Mouse (Mus musculus): ENCODE measurements at regions not wholly inside any gene's neighbourhood (a gene's known extent, or its start where the extent isn't known, plus 50 kb on each side); places are given as distances from the start of the nearest gene placed in this dataset.

- ATAC-seq (no peak), DNase-seq (ENCODE audit: low spot score) (no peak)
- H3K4me3 ChIP-seq (ENCODE audit: low read length), result no peak overlapping the region
- no peaks in the 10 kb centered on the region for H3K36me3 ChIP-seq (ENCODE audit: insufficient read depth, low read length)
- H3K9ac ChIP-seq (replicated peaks; ENCODE audit: low read length), result no peak overlapping the region
- peaks cover 6% of the 10 kb centered on the region; the same call in 1 of the 2 replicates for H3K4me1 ChIP-seq (ENCODE audit: insufficient read depth, low read length)
- H3K27ac ChIP-seq, result no peak overlapping the region
- H3K9me3 ChIP-seq (ENCODE audit: low read length), result no peaks in the 10 kb centered on the region
- TF ChIP-seq CTCF (IDR thresholded peaks at IDR 0.05; ENCODE audit: low read depth), result no peak
- H3K4me2 ChIP-seq (ENCODE audit: low read depth, low read length), result no peak overlapping the region
- 58% methylated on average over 7 of the region's 7 CpGs for WGBS
- H3K27me3 ChIP-seq (ENCODE audit: insufficient read depth, low read length), result no peaks in the 10 kb centered on the region
Observed at GRCm38 (mm10) chr17:83079361-83079685, 135.8 kb upstream of the Pkdcc start.

GRCm38 (mm10) chr17:83081729-83082128 is 133.4 kb upstream of the Pkdcc start:
- H3K4me1 ChIP-seq (ENCODE audit: insufficient read depth, low read length), result peaks cover 6% of the 10 kb centered on the region; the same call in 1 of the 2 replicates
- no peak for TF ChIP-seq CTCF (IDR thresholded peaks at IDR 0.05; ENCODE audit: low read depth)
- ATAC-seq, result no peak
- no peak for DNase-seq (ENCODE audit: low spot score)
- H3K27ac ChIP-seq, result no peak overlapping the region
- 69% methylated on average over 8 of the region's 8 CpGs for WGBS
- no peak overlapping the region for H3K4me2 ChIP-seq (ENCODE audit: low read depth, low read length)
- H3K36me3 ChIP-seq (ENCODE audit: insufficient read depth, low read length), result no peaks in the 10 kb centered on the region
- no peaks in the 10 kb centered on the region for H3K27me3 ChIP-seq (ENCODE audit: insufficient read depth, low read length)
- no peak overlapping the region for H3K9ac ChIP-seq (replicated peaks; ENCODE audit: low read length)
- H3K4me3 ChIP-seq (ENCODE audit: low read length), result no peak overlapping the region
- no peaks in the 10 kb centered on the region for H3K9me3 ChIP-seq (ENCODE audit: low read length)

- no peak overlapping the region for H3K9ac ChIP-seq (replicated peaks; ENCODE audit: low read length)
- no peak for ATAC-seq
- no peak overlapping the region for H3K4me2 ChIP-seq (ENCODE audit: low read depth, low read length)
- no peaks in the 10 kb centered on the region for H3K9me3 ChIP-seq (ENCODE audit: low read length)
- H3K36me3 ChIP-seq (ENCODE audit: insufficient read depth, low read length), result no peaks in the 10 kb centered on the region
- no peak overlapping the region for H3K27ac ChIP-seq
- TF ChIP-seq CTCF (IDR thresholded peaks at IDR 0.05; ENCODE audit: low read depth), result no peak
- H3K4me1 ChIP-seq (ENCODE audit: insufficient read depth, low read length), result peaks cover 5% of the 10 kb centered on the region; the same call in 1 of the 2 replicates
- H3K27me3 ChIP-seq (ENCODE audit: insufficient read depth, low read length), result no peaks in the 10 kb centered on the region
- no peak overlapping the region for H3K4me3 ChIP-seq (ENCODE audit: low read length)
- 63% methylated on average over 3 of the region's 3 CpGs for WGBS
- DNase-seq (ENCODE audit: low spot score), result no peak
Observed at GRCm38 (mm10) chr17:83083521-83083920, 131.6 kb upstream of the Pkdcc start.

- H3K4me3 ChIP-seq (ENCODE audit: low read length), result no peak overlapping the region
- no peaks in the 10 kb centered on the region for H3K27me3 ChIP-seq (ENCODE audit: insufficient read depth, low read length)
- DNase-seq (ENCODE audit: low spot score) (no peak), ATAC-seq (no peak)
- H3K4me2 ChIP-seq (ENCODE audit: low read depth, low read length), result no peak overlapping the region
- WGBS, result 60% methylated on average over 10 of the region's 10 CpGs
- no peaks in the 10 kb centered on the region for H3K36me3 ChIP-seq (ENCODE audit: insufficient read depth, low read length)
- H3K9me3 ChIP-seq (ENCODE audit: low read length), result no peaks in the 10 kb centered on the region
- H3K27ac ChIP-seq, result no peak overlapping the region
- H3K9ac ChIP-seq (replicated peaks; ENCODE audit: low read length), result no peak overlapping the region
- no peaks in the 10 kb centered on the region; the same call in 1 of the 2 replicates for H3K4me1 ChIP-seq (ENCODE audit: insufficient read depth, low read length)
- TF ChIP-seq CTCF (IDR thresholded peaks at IDR 0.05; ENCODE audit: low read depth), result no peak
Observed at GRCm38 (mm10) chr17:83085792-83086475, 129.2 kb upstream of the Pkdcc start.

- Histone ChIP-seq H3K9me3 (ENCODE audit: low read length) (no peaks in the 10 kb centered on the region), H3K27me3 (ENCODE audit: insufficient read depth, low read length) (no peaks in the 10 kb centered on the region), H3K27ac (no peak overlapping the region), H3K9ac (replicated peaks; ENCODE audit: low read length) (no peak overlapping the region), H3K4me2 (ENCODE audit: low read depth, low read length) (no peak overlapping the region), H3K4me3 (ENCODE audit: low read length) (no peak overlapping the region), H3K36me3 (ENCODE audit: insufficient read depth, low read length) (no peaks in the 10 kb centered on the region), H3K4me1 (ENCODE audit: insufficient read depth, low read length) (no peaks in the 10 kb centered on the region; the same call in 1 of the 2 replicates)
- WGBS, result 71% methylated on average over 2 of the region's 2 CpGs
- DNase-seq (ENCODE audit: low spot score), result no peak
- ATAC-seq, result no peak
- TF ChIP-seq CTCF (IDR thresholded peaks at IDR 0.05; ENCODE audit: low read depth), result peak; percentile 29; the same call in 1 of the 2 replicates
Observed at GRCm38 (mm10) chr17:83086703-83087102, 128.4 kb upstream of the Pkdcc start.

GRCm38 (mm10) chr17:83088471-83088870 is 126.6 kb upstream of the Pkdcc start:
- TF ChIP-seq CTCF (IDR thresholded peaks at IDR 0.05; ENCODE audit: low read depth), result no peak
- 77% methylated on average over 2 of the region's 2 CpGs for WGBS
- ATAC-seq, result no peak
- no peaks in the 10 kb centered on the region for H3K36me3 ChIP-seq (ENCODE audit: insufficient read depth, low read length)
- no peaks in the 10 kb centered on the region for H3K9me3 ChIP-seq (ENCODE audit: low read length)
- H3K4me3 ChIP-seq (ENCODE audit: low read length), result no peak overlapping the region
- no peaks in the 10 kb centered on the region; the same call in 1 of the 2 replicates for H3K4me1 ChIP-seq (ENCODE audit: insufficient read depth, low read length)
- H3K27me3 ChIP-seq (ENCODE audit: insufficient read depth, low read length), result no peaks in the 10 kb centered on the region
- no peak overlapping the region for H3K4me2 ChIP-seq (ENCODE audit: low read depth, low read length)
- DNase-seq (ENCODE audit: low spot score), result no peak
- H3K9ac ChIP-seq (replicated peaks; ENCODE audit: low read length), result no peak overlapping the region
- no peak overlapping the region for H3K27ac ChIP-seq

All from hindbrain, postnatal 0 days (tissue).